Mouse (Mus musculus) C2C12 (cell line): ENCODE measurements around the gene Kcnmb4. TPM values are rescaled to one million over a fixed set of nuclear protein-coding genes. Genes with fewer than 3 reads are reported as not detected.
A peak's percentile ranks its signal among the peaks of the same experiment; 100 is the strongest.

Source experiments
- H3K27me3 ChIP-seq: one replicate; pipeline ENCODE4 v1.6.1; 2011; ENCODE audit not compliant: control insufficient read depth, insufficient read depth, insufficient read length
- H3K36me3 ChIP-seq: one replicate; pipeline ENCODE4 v1.6.1; 2011; ENCODE audit not compliant: control insufficient read depth, insufficient read depth
- H3K4me3 ChIP-seq: one replicate; pipeline ENCODE4 v1.5.1; 2011; ENCODE audit warnings: mild to moderate bottlenecking, control low read depth; ENCODE audit not compliant: poor library complexity, insufficient read depth, severe bottlenecking
- H3K79me2 ChIP-seq: one replicate; pipeline ENCODE4 v1.6.1; 2011; ENCODE audit not compliant: control insufficient read depth, insufficient read depth
- H3K79me3 ChIP-seq: one replicate; pipeline ENCODE4 v1.6.1; 2011; ENCODE audit warnings: low read depth, control low read depth
- H3ac ChIP-seq: one replicate; pipeline ENCODE3; 2011; ENCODE audit warnings: low read depth; ENCODE audit not compliant: control insufficient read depth, insufficient read length
- CEBPB ChIP-seq: IDR thresholded peaks from one replicate; pipeline ENCODE4 v1.6.1; 2011; ENCODE audit warnings: low read depth, mild to moderate bottlenecking, control low read depth, moderate library complexity
- CTCF ChIP-seq: IDR thresholded peaks from one replicate; pipeline ENCODE4 v1.5.1; 2011; ENCODE audit not compliant: control insufficient read depth, insufficient read depth, insufficient read length
- FOSL1 ChIP-seq: IDR thresholded peaks from one replicate; pipeline ENCODE4 v1.8.0; 2011; ENCODE audit warnings: mild to moderate bottlenecking, low read length; ENCODE audit not compliant: poor library complexity, insufficient read depth, severe bottlenecking
- MAX ChIP-seq: IDR thresholded peaks from one replicate; pipeline ENCODE4 v1.6.1; 2011; ENCODE audit warnings: mild to moderate bottlenecking, control low read depth
- MYOD1 ChIP-seq: IDR thresholded peaks from one replicate; pipeline ENCODE4 v1.6.1; 2011; ENCODE audit warnings: low read depth; ENCODE audit not compliant: control insufficient read depth, insufficient read length
- MYOG ChIP-seq: IDR thresholded peaks from one replicate; pipeline ENCODE4 v1.6.1; 2011; ENCODE audit not compliant: control insufficient read depth, insufficient read length; ENCODE audit errors: extremely low read depth
- USF1 ChIP-seq: IDR thresholded peaks from one replicate; pipeline ENCODE4 v1.6.1; 2011; ENCODE audit warnings: low read depth, mild to moderate bottlenecking, control low read depth, moderate library complexity
- polyA plus RNA-seq: library from polyadenylated mRNA; unstranded; fragments of >200 nt; fragmentation: generic; extraction: Trizol; gene quantifications from one replicate; pipeline ENCODE4 v1.2.1, GENCODE M21; 2012; ENCODE audit warnings: missing spikeins

Gene Kcnmb4
- polyA plus RNA-seq, 1 experiment: 14.1 TPM

DNA sequence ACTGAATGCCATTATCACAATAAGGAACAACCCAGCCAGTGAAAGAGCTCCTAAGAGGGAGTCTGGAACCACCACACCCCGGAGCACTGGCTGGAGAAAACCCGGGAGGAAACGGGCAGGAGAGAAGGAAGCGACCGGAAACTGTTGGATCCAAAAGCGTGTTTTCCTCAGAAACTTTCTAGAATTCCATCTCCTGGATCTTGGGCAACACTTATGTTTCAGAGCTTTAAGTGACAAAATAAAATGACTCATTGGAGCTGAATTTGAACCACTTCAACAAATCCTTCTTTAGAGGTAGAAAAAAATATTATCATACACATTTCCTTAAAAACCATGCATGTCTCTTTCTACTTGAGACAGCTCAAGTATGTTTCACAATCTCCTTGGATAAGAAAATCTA is 52.7 kb downstream of the Kcnmb4 start:
- no peaks in the 10 kb centered on the region for H3K79me3 ChIP-seq
- no peaks in the 10 kb centered on the region for H3K79me2 ChIP-seq
- no peaks in the 10 kb centered on the region for H3K36me3 ChIP-seq
- no peaks in the 10 kb centered on the region for H3K27me3 ChIP-seq
- TF ChIP-seq MYOG (no peak), FOSL1 (no peak), MYOD1 (no peak), USF1 (no peak), CEBPB (no peak), MAX (no peak), CTCF (no peak)
- H3K4me3 ChIP-seq: no peak overlapping the region
- no peak overlapping the region for H3ac ChIP-seq

DNA sequence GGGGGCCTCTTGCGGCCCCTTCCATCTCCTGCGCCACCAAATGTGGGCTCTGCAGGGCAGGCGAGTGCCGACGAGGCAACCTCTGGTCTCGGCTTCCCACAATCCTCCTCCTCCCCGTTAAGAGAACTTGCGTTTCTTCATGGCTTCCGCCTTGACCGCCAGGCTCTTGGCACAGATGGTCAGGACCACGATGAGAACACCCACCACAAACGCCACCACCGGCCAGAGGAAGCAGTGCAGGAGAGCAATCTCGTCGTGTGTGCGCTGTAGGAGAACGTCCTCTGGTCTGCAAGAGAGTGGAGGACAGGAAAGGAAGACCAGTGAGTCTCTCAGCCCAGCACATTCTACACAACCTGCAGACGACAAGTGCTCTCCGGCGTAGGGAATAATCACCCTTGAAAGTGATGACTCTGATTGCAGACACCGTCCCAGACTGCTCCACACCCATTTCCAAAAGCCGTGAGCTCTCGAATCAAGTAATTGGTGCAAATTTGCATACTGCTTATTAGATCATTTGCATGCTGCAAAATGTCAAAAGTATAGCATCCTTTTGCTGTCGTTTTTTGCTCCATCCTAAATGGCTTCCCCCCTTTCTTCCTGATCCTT is 55.5 kb downstream of the Kcnmb4 start:
- no peak overlapping the region for H3ac ChIP-seq
- no peaks in the 10 kb centered on the region for H3K27me3 ChIP-seq
- no peaks in the 10 kb centered on the region for H3K36me3 ChIP-seq
- no peaks in the 10 kb centered on the region for H3K79me2 ChIP-seq
- no peak overlapping the region for H3K4me3 ChIP-seq
- H3K79me3 ChIP-seq: no peaks in the 10 kb centered on the region
- TF ChIP-seq CTCF (no peak), USF1 (no peak), CEBPB (no peak), MYOG (no peak), FOSL1 (no peak), MYOD1 (no peak), MAX (no peak)

DNA sequence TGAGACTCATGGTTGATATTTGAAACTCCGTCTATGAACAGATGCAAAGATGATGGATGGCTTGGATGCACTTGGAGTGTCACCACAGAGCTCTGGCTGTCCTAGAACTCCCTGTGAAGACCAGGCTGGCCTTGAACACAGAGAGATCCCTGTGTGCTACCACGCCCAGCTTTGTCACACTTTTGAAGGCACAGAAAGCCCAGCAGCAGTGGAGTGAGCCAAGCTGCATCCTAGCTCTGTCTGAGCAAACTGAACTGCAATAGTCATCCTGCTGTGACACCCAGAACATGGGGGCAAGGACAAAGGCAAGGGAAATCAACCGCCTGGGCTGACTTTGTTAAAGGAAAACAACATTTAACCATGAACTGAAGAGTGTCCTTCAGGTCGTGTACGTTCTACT is 57.0 kb downstream of the Kcnmb4 start:
- Histone ChIP-seq H3ac (no peak overlapping the region), H3K79me2 (no peaks in the 10 kb centered on the region), H3K27me3 (no peaks in the 10 kb centered on the region), H3K79me3 (no peaks in the 10 kb centered on the region), H3K36me3 (no peaks in the 10 kb centered on the region), H3K4me3 (no peak overlapping the region)
- no peak for TF ChIP-seq MYOD1
- TF ChIP-seq USF1: no peak
- TF ChIP-seq CEBPB: no peak
- TF ChIP-seq CTCF: no peak
- TF ChIP-seq MYOG: no peak
- no peak for TF ChIP-seq FOSL1
- TF ChIP-seq MAX: no peak

DNA sequence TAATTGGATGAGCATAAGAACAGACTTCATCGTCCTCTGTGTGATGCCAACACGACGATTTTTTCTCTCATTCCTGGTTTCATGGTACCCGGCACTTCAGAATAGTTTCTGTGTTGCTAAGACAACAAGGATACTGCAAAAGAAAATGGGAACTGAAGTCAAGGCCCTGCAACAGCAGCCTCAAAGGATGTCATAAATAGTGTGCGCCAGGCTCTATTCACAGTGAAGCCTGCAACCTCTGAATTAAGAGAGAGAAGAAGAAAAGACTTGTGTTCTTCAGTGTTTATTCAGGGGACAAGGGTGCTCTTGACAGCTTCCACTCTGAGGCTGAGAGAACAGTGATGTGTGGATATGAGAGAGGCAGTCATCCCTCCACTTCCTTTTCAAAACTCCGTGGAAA is 57.5 kb downstream of the Kcnmb4 start:
- H3K79me2 ChIP-seq: no peaks in the 10 kb centered on the region
- no peak overlapping the region for H3ac ChIP-seq
- H3K4me3 ChIP-seq: no peak overlapping the region
- TF ChIP-seq MYOG (no peak), CEBPB (no peak)
- no peaks in the 10 kb centered on the region for H3K79me3 ChIP-seq
- no peaks in the 10 kb centered on the region for H3K27me3 ChIP-seq
- no peaks in the 10 kb centered on the region for H3K36me3 ChIP-seq

DNA sequence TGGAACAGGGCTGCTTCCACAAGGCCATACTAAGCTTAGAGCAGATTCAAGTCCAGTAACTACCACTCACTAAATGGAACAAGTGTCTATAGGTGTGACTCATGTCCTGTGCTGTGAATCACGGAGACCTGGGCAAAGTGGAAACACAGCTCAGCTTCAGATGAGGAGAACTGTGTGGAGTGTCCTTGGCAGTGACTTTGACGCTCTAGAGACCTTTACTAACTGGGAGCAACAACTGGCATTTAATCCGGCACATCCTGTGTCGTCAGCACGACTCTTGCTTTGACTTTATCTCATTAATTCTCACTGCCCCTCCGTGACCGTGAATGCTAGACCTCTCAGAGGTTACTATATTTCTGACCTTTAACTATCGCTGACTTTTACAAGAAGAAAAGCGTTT is 62.9 kb downstream of the Kcnmb4 start:
- Histone ChIP-seq H3K79me2 (no peaks in the 10 kb centered on the region), H3ac (no peak overlapping the region), H3K79me3 (no peaks in the 10 kb centered on the region), H3K36me3 (no peaks in the 10 kb centered on the region), H3K4me3 (no peak overlapping the region), H3K27me3 (no peaks in the 10 kb centered on the region)
- TF ChIP-seq MYOD1 (peak; percentile 20), CTCF (no peak)

DNA sequence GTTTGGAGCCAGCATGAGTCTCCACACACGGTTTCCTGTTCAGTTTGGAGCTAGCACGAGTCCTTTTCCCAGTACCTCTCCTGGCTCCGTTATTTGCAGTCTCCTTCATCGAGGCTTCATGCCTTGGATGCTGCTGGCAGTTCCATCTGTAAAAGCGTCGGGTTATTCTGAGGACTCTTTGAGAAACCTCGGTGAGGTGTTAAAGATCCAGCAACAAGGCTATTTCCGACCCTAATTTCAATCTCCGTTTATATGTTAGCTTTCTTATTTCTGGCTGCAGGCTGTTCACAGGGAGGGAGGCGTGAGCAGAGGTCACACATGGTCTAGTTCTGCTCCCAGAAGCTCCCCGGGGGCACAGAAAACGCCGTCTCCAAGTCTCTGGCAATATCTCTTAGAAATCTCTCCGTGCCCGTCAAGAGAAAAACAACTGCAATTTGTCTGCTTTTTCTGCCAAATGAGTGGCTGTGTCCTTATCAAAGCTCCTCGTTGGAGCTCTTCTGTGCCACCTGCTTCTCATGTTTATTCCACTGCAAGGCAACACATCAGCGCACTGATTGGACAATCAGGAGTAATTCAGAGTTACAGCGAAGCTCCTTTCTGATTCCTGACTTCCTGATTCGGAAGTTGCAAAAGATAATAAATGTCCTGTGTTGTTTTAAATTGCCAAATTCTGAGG is 65.9 kb downstream of the Kcnmb4 start:
- H3K27me3 ChIP-seq: no peaks in the 10 kb centered on the region
- H3K36me3 ChIP-seq: no peaks in the 10 kb centered on the region
- H3K79me3 ChIP-seq: no peaks in the 10 kb centered on the region
- H3K4me3 ChIP-seq: no peak overlapping the region
- H3K79me2 ChIP-seq: no peaks in the 10 kb centered on the region
- no peak overlapping the region for H3ac ChIP-seq
- TF ChIP-seq CEBPB: no peak
- no peak for TF ChIP-seq MYOD1
- TF ChIP-seq USF1: no peak
- no peak for TF ChIP-seq FOSL1
- no peak for TF ChIP-seq MAX
- TF ChIP-seq MYOG: no peak
- no peak for TF ChIP-seq CTCF
